Mouse (Mus musculus): ENCODE measurements around the gene Gp9. TPM values are rescaled to one million over a fixed set of nuclear protein-coding genes. Genes with fewer than 3 reads are reported as not detected.

Gene Gp9
- total and polyA plus RNA-seq, 2 experiments from 2014 or later = 0.18 to 0.33 TPM

DNA sequence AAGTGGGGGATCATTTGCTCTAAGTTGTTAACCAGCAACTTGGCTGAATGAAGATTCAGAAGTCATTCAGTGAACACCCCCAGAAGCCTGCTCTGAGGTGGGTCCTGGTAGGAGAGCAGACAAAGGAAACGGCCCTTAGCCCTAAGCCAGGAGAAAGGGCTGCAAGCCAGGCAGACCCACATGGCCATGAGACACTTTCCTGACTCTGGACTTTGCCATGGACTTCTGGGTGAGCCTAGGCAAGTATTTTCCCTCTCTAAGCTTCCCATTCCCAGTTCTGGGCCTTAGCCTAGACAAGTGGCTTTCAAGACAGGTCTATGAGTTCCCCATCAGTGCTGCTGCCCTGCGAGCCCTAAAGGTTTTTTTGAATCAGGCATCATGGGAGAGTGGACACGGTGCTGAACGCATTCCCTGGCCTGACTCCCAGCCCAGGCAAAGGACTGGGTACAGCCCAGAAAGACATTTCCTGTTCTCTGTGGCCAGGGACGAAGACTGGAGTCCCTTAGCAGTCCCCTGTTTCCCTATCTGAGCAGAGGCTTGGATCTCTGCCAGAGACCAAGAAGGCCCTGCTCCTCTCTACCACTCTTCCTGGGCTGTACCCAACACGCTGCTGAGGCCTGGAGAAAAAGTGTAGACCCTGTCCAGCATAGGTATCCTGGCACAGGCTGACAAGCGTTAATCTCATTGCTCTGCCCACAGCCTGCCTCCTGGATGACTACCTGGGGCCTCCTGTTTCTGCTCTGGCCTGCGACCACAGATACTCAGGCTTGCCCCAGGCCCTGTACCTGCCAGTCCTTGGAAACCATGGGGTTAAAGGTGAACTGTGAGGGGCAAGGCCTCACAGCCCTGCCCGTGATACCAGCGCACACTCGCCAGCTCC lies 662 bp downstream of the Gp9 start:
- WGBS = 71% methylated on average over 11 of the region's 11 CpGs
- no peak overlapping the region for H3K27ac ChIP-seq (ENCODE audit: low read depth, low read length)
- no peaks in the 10 kb centered on the region for H3K36me3 ChIP-seq (ENCODE audit: insufficient read depth)
- ATAC-seq = no peak
- no peaks in the 10 kb centered on the region for H3K27me3 ChIP-seq (ENCODE audit: insufficient read depth, low read length)
- H3K4me2 ChIP-seq (ENCODE audit: low read depth) = no peak overlapping the region
- H3K4me3 ChIP-seq (ENCODE audit: low read depth, low read length) = no peak overlapping the region
- TF ChIP-seq CTCF (IDR thresholded peaks at IDR 0.05; ENCODE audit: low read depth) = no peak
- H3K4me1 ChIP-seq (ENCODE audit: insufficient read depth) = no peaks in the 10 kb centered on the region
- H3K9me3 ChIP-seq (ENCODE audit: low read length) = no peaks in the 10 kb centered on the region
- no peak overlapping the region for H3K9ac ChIP-seq
- no peak for DNase-seq

DNA sequence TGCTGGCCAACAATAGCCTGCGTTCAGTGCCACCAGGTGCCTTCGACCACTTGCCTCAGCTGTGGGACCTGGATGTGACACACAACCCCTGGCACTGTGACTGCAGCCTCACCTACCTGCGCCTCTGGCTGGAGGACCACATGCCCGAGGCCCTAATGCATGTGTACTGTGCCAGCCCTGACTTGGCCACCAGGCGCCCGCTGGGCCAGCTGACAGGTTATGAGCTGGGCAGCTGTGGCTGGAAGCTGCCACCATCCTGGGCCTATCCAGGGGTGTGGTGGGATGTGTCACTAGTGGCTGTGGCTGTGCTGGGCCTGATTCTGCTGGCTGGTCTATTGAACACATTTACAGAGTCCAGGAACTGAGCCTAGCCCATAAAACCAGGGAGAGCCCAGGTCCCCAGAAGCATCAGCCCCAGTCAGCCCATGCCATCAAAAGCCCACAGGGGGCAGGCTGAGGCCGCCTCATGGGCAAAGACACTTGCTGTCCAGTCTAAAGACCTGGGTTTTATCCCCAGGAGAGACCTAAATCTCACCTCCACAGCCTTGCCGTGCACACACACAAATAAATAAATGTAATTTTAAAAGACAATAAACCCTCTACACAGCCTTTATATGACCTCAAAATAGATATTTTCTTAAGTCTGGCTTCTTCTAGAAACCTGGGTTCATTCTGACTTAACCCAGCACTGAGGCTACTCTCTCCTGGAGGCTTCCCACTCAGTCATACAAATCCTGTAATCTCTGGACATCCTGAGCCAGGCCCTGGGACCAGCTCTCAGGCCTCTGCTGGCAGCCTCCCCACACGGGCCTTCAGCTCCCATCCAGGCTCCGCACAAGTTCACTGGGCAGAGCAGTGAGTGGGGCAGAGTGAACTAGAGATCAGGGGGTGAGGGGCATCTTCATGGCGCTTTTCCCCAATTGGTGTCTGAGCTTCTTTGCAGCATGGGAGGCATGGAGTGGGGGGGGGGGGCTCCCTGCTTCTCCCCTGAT lies 1.6 kb downstream of the Gp9 start:
- Histone ChIP-seq H3K27me3 (ENCODE audit: insufficient read depth, low read length) (no peaks in the 10 kb centered on the region), H3K4me3 (ENCODE audit: low read depth, low read length) (no peak overlapping the region), H3K9ac (no peak overlapping the region), H3K4me1 (ENCODE audit: insufficient read depth) (no peaks in the 10 kb centered on the region), H3K36me3 (ENCODE audit: insufficient read depth) (no peaks in the 10 kb centered on the region), H3K4me2 (ENCODE audit: low read depth) (no peak overlapping the region), H3K9me3 (ENCODE audit: low read length) (no peaks in the 10 kb centered on the region), H3K27ac (ENCODE audit: low read depth, low read length) (no peak overlapping the region)
- DNase-seq = no peak
- no peak for TF ChIP-seq CTCF (IDR thresholded peaks at IDR 0.05; ENCODE audit: low read depth)
- no peak for ATAC-seq
- WGBS = 86% methylated on average over 11 of the region's 11 CpGs

DNA sequence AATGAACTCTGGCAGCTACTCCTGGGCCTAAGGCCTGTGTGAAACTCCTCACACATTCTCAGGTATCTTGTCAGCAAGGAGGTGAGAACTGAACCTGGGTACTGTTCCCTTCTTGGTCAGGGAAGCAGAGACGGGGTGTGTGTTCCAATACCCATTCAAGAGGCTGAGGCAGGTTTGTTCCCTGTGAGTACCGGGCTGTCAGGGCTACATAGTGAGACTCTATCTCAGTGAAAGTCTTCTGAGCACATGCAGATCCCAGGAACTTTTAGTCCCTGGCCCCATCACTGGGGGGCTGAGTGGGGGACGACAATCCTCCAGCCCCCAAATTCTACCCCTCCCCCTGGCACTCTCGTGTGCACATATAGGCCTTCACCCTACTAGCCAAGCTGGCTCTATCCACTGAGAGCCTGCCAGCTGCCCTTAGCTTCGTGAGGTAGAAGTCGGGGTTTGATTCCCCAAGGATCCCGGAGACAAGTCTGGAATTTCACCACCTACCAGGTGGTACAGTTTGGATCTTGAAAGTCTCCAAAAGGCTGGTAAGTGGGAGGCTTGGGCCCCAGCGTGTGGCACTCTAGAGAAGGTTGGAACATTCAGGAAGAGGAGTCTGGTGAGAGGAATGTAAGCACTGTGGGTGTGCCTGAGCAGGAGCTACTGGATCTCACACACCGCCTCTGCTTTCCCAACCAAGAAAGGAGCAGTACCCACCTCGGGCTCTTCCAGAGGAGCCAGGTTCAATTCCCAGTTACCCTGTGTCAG lies 2.9 kb downstream of the Gp9 start:
- H3K4me3 ChIP-seq (ENCODE audit: low read depth, low read length) = no peak overlapping the region
- no peaks in the 10 kb centered on the region for H3K27me3 ChIP-seq (ENCODE audit: insufficient read depth, low read length)
- 82% methylated on average over 10 of the region's 10 CpGs for WGBS
- no peaks in the 10 kb centered on the region for H3K9me3 ChIP-seq (ENCODE audit: low read length)
- no peak overlapping the region for H3K27ac ChIP-seq (ENCODE audit: low read depth, low read length)
- no peak overlapping the region for H3K9ac ChIP-seq
- no peak for DNase-seq
- ATAC-seq = no peak
- TF ChIP-seq CTCF (IDR thresholded peaks at IDR 0.05; ENCODE audit: low read depth) = no peak
- H3K4me2 ChIP-seq (ENCODE audit: low read depth) = no peak overlapping the region
- H3K36me3 ChIP-seq (ENCODE audit: insufficient read depth) = no peaks in the 10 kb centered on the region
- no peaks in the 10 kb centered on the region for H3K4me1 ChIP-seq (ENCODE audit: insufficient read depth)

DNA sequence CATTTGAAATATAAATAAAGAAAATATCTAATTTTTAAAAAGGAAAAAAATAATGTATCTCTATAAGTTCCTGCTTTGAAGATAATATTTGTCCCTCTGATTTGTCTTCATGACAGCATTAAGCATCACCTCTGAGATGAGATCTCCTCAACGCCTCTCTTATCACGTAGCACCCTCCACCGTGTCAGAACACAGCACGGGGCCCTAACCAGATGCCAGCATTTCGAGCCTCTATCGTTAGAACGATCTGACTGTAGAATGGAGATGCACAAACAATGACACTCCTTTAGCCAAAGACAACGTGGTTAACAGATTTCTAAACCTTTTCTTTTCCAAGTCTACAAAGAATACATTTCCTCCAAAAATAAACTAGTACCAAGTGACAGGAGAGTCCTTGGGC lies 6.2 kb downstream of the Gp9 start:
- no peak overlapping the region for H3K4me3 ChIP-seq (ENCODE audit: low read depth, low read length)
- no peaks in the 10 kb centered on the region for H3K27me3 ChIP-seq (ENCODE audit: insufficient read depth, low read length)
- ATAC-seq = no peak
- WGBS = 73% methylated on average over 8 of the region's 8 CpGs
- no peaks in the 10 kb centered on the region for H3K4me1 ChIP-seq (ENCODE audit: insufficient read depth)
- H3K36me3 ChIP-seq (ENCODE audit: insufficient read depth) = no peaks in the 10 kb centered on the region
- DNase-seq = no peak
- no peak for TF ChIP-seq CTCF (IDR thresholded peaks at IDR 0.05; ENCODE audit: low read depth)
- no peaks in the 10 kb centered on the region for H3K9me3 ChIP-seq (ENCODE audit: low read length)
- no peak overlapping the region for H3K9ac ChIP-seq
- H3K4me2 ChIP-seq (ENCODE audit: low read depth) = no peak overlapping the region
- no peak overlapping the region for H3K27ac ChIP-seq (ENCODE audit: low read depth, low read length)

DNA sequence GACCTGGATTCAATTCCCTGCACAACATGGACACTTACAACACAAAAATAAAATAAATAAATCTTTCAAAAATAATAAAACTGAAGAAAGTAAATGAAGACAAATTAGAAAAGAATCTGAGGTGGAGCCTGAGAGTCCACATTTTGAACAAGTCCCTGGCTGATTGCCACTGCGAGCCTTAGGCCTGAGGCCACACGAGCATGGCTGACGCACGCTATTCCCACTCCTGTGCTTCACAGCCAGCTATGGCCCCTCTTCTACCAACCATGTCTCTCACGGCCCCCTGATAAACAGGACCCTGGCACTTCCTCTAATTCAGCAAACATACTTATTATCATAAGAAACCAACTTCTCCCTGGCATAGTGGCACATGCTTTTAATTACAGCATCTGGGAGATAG lies 8.7 kb downstream of the Gp9 start:
- no peak overlapping the region for H3K4me2 ChIP-seq (ENCODE audit: low read depth)
- no peak overlapping the region for H3K9ac ChIP-seq
- peaks cover 6% of the 10 kb centered on the region; the same call in 1 of the 2 replicates for H3K36me3 ChIP-seq (ENCODE audit: insufficient read depth)
- H3K4me1 ChIP-seq (ENCODE audit: insufficient read depth) = no peaks in the 10 kb centered on the region
- WGBS = 79% methylated on average over 5 of the region's 5 CpGs
- H3K27me3 ChIP-seq (ENCODE audit: insufficient read depth, low read length) = no peaks in the 10 kb centered on the region
- no peak overlapping the region for H3K27ac ChIP-seq (ENCODE audit: low read depth, low read length)
- TF ChIP-seq CTCF (IDR thresholded peaks at IDR 0.05; ENCODE audit: low read depth) = no peak
- no peaks in the 10 kb centered on the region for H3K9me3 ChIP-seq (ENCODE audit: low read length)
- DNase-seq (no peak), ATAC-seq (no peak)
- H3K4me3 ChIP-seq (ENCODE audit: low read depth, low read length) = no peak overlapping the region

DNA sequence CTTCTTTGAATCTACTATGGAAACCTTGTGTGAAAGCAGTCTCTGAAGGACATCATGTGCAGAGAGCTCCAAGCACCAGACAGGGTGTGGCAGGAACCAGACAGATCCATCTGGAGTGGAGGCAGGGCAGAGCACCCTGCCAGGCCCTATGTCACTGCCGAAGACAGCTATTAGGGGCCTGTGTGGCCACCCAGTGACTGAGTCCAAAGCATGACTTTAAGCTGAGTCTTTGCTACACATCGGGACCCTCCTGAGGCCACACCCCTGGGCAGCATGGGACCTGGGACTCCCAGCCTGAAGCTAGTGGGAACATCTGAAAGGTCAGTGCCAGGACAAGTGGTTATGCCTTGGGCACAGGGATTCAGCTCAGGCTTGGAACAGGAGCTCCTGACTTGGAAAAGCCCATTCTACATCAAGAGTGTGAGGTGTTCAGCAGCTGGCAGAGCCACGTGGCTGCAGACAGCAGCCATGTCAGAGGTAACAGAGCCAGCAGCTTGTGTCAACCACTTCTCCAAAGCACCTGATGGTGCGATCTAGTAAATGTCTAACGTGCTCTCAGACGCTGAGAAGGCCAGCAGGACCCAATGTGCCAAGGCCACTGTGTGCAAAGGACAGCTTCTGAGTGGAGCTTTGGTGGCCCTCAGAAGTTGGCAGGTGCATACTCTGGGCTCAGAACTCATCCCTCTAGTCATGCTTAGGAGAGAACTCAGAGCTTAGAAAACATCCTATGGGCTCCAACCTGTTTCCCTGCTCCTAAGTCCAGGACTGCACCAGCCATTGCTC lies 9.4 kb downstream of the Gp9 start:
- Histone ChIP-seq H3K27ac (ENCODE audit: low read depth, low read length) (no peak overlapping the region), H3K36me3 (ENCODE audit: insufficient read depth) (peaks cover 12% of the 10 kb centered on the region), H3K4me2 (ENCODE audit: low read depth) (no peak overlapping the region), H3K4me1 (ENCODE audit: insufficient read depth) (no peaks in the 10 kb centered on the region), H3K4me3 (ENCODE audit: low read depth, low read length) (no peak overlapping the region), H3K9me3 (ENCODE audit: low read length) (no peaks in the 10 kb centered on the region), H3K9ac (no peak overlapping the region), H3K27me3 (ENCODE audit: insufficient read depth, low read length) (no peaks in the 10 kb centered on the region)
- ATAC-seq (no peak), DNase-seq (no peak)
- 85% methylated on average over 6 of the region's 6 CpGs for WGBS
- no peak for TF ChIP-seq CTCF (IDR thresholded peaks at IDR 0.05; ENCODE audit: low read depth)

Measured in forebrain, postnatal 0 days (tissue).